Mouse (Mus musculus): ENCODE measurements around the gene Snx3.

DNA sequence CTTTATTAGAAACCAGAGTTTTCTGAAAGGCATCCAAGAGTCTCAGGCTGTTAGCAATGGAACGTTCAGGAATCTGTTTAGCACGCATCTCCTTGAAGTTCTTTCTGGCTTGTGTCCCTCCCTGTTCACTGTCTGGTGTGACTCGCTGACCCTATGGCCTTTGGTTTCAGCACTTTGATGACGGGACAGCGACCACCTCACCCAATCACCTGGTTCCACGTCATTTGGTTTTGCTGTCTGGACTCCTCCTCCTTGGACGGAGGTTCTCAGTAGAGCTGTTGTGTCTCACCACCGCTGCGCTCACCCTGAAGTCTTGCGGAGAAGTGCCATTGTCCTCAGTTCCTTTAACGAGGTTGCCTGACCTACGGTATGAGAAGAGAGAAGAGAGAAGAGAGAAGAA is 60.4 kb downstream of the Snx3 start:
- no peak for TF ChIP-seq CTCF (IDR thresholded peaks at IDR 0.05; ENCODE audit: control insufficient read depth, insufficient read depth, insufficient replicate concordance, low read depth, low read length)
- TF ChIP-seq POLR2A (IDR thresholded peaks at IDR 0.05; ENCODE audit: control insufficient read depth, low read depth, low read length): no peak

All from testis, adult 2 months (tissue).